ENCODE assay signal across 8 mouse cellular contexts in the genomic region with DNA sequence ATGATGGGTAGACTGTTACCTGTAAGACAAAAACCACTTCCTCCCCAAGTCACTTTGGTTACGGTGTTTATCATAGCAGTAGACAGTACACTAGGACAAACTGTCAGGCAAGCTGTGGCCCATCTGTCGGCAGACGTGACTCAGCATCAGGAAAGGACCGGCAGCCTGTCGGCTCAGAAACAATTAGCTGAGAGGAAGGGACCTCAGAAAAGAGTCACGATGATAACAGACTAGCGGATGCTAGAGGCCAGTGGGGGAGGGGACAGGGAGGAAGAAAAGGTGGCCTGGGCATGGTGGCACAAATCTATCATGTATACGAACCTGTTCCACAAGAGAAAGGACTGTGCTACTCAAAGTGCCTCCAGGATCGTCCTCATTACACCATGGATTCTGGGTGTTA. TPM values are rescaled to one million over a fixed set of nuclear protein-coding genes. Genes with fewer than 3 reads are reported as not detected.
DNase-seq lines count a peak whose midpoint lies in the region; ATAC-seq and TF ChIP-seq lines count a peak whose summit lies in the region.

No protein-coding gene starts in this region.

- peaks cover 11% of the 10 kb centered on the region for H3K4me1 ChIP-seq in heart, adult 2 months (ENCODE audit: control insufficient read depth, insufficient read depth, low read length)
- H3K4me1 ChIP-seq in liver, embryonic 15.5 days (replicated peaks): peaks cover 93% of the 10 kb centered on the region
- no peaks in the 10 kb centered on the region; the same call in 1 of the 2 replicates for H3K4me1 ChIP-seq in hindbrain, embryonic 13.5 days (replicated peaks)

- H3K9me3 ChIP-seq in liver, embryonic 15.5 days (replicated peaks): no peaks in the 10 kb centered on the region
- H3K9me3 ChIP-seq in hindbrain, embryonic 13.5 days: no peaks in the 10 kb centered on the region

- no peak overlapping the region for H3K4me3 ChIP-seq in heart, adult 2 months
- H3K4me3 ChIP-seq in liver, embryonic 15.5 days (replicated peaks): peak overlapping the region; percentile 28
- H3K4me3 ChIP-seq in hindbrain, embryonic 13.5 days: no peak overlapping the region

- peak overlapping the region; percentile 64 for H3K4me2 ChIP-seq in liver, embryonic 15.5 days
- no peak overlapping the region for H3K4me2 ChIP-seq in hindbrain, embryonic 13.5 days

- peak; percentile 59; the same call in 1 of the 2 replicates for TF ChIP-seq EP300 in heart, adult 2 months (IDR thresholded peaks at IDR 0.05; ENCODE audit: insufficient read depth, low read depth, low read length)

- TF ChIP-seq CTCF in heart, adult 2 months (IDR thresholded peaks at IDR 0.05): no peak

- H3K27ac ChIP-seq in heart, adult 2 months: no peak overlapping the region
- peak overlapping the region; percentile 87 for H3K27ac ChIP-seq in liver, embryonic 15.5 days (replicated peaks)
- H3K27ac ChIP-seq in hindbrain, embryonic 13.5 days: no peak overlapping the region

- peak; percentile 70 for ATAC-seq in common myeloid progenitor, adult 5-6 weeks (replicated peaks; ENCODE audit: low read depth, poor library complexity, severe bottlenecking)
- peak; percentile 79 for ATAC-seq in liver, embryonic 15.5 days (ENCODE audit: insufficient read depth)
- no peak for ATAC-seq in hindbrain, embryonic 13.5 days (ENCODE audit: low FRiP score)

- peak in 1 of 2 experiments; percentile 40 for DNase-seq in heart, adult 2 months
- DNase-seq in heart, adult 8-10 months (ENCODE audit: low spot score): no peak
- peak; percentile 10 for DNase-seq in CD4-positive, CD25-positive, alpha-beta regulatory T cell, adult 2 months (ENCODE audit: low read depth, low spot score)
- no peak for DNase-seq in left cerebral cortex, adult 9 months (ENCODE audit: low spot score in 2 of 2)
- DNase-seq in cerebellum, postnatal 4 days (ENCODE audit: low spot score in 2 of 2): no peak

- TF ChIP-seq POLR2A in heart, adult 2 months (IDR thresholded peaks at IDR 0.05; ENCODE audit: insufficient read depth, low read depth, low read length): no peak

- H3K9ac ChIP-seq in heart, adult 2 months (ENCODE audit: low read depth, low read length): no peak overlapping the region
- H3K9ac ChIP-seq in liver, embryonic 15.5 days: peak overlapping the region; percentile 26; the same call in 1 of the 2 replicates
- no peak overlapping the region for H3K9ac ChIP-seq in hindbrain, embryonic 13.5 days

- H3K27me3 ChIP-seq in heart, adult 2 months (ENCODE audit: control insufficient read depth, insufficient read depth, low read length): no peaks in the 10 kb centered on the region
- no peaks in the 10 kb centered on the region for H3K27me3 ChIP-seq in liver, embryonic 15.5 days
- no peaks in the 10 kb centered on the region for H3K27me3 ChIP-seq in hindbrain, embryonic 13.5 days

- H3K36me3 ChIP-seq in heart, adult 2 months (ENCODE audit: control insufficient read depth, insufficient read depth, low read length): no peaks in the 10 kb centered on the region
- H3K36me3 ChIP-seq in liver, embryonic 15.5 days (replicated peaks): no peaks in the 10 kb centered on the region
- no peaks in the 10 kb centered on the region for H3K36me3 ChIP-seq in hindbrain, embryonic 13.5 days

- intact Hi-C loops in heart, adult 2 months (cut with DNase I): no loop called here

- no peaks in the 10 kb centered on the region for H3K79me2 ChIP-seq in heart, adult 2 months (replicated peaks; ENCODE audit: control insufficient read depth, insufficient read depth, low read length)

- 18% methylated on average over 9 of the region's 9 CpGs for WGBS in heart, adult 2 months
- 8% methylated on average over 9 of the region's 9 CpGs for WGBS in liver, embryonic 15.5 days (ENCODE audit: insufficient replicate concordance)
- 68% methylated on average over 9 of the region's 9 CpGs for WGBS in hindbrain, embryonic 13.5 days

RNA-seq across cellular contexts. Expression of a gene that starts 33.6 kb away (rescaled TPM):
- total RNA-seq in heart, adult 2 months (2021): 10 to 100 TPM; 39.6 to 44.0 TPM
- 55.5 and 58.5 TPM in 2 replicates for polyA plus RNA-seq in heart, adult 2 months (2012; rRNA removed)
- 10 to 100 TPM; 42.1 to 48.1 (median 45.9) TPM for total RNA-seq in heart, adult 8-10 months (2022)
- total RNA-seq in common myeloid progenitor, adult 5-6 weeks (2017): 9.6 and 13.9 TPM in 2 replicates
- 23.8 and 27.2 TPM in 2 replicates for polyA plus RNA-seq in liver, embryonic 15.5 days (2015; fragmentation: Nextera tagmentation; extraction: Ambion mirVana)
- polyA plus RNA-seq in hindbrain, embryonic 13.5 days (2015; fragmentation: Nextera tagmentation; extraction: Ambion mirVana): 57.3 and 63.4 TPM in 2 replicates

RNA-seq across cellular contexts. Expression of a gene that starts 59.1 kb away (rescaled TPM):
- 1 to 10 TPM; 9.3 to 9.8 TPM for total RNA-seq in heart, adult 2 months (2021)
- polyA plus RNA-seq in heart, adult 2 months (2012; rRNA removed): 12.9 and 13.1 TPM in 2 replicates
- total RNA-seq in heart, adult 8-10 months (2022): 1 to 10 TPM; 5.5 to 9.3 (median 7.7) TPM
- 0.23 TPM in 1 of 2 replicates, not detected in the other for total RNA-seq in common myeloid progenitor, adult 5-6 weeks (2017)
- 66.0 and 88.2 TPM in 2 replicates for polyA plus RNA-seq in liver, embryonic 15.5 days (2015; fragmentation: Nextera tagmentation; extraction: Ambion mirVana)
- polyA plus RNA-seq in hindbrain, embryonic 13.5 days (2015; fragmentation: Nextera tagmentation; extraction: Ambion mirVana): 53.1 and 62.7 TPM in 2 replicates
